Mouse (Mus musculus) fat pad, adult 2 months (tissue): Measurements from ENCODE around the gene Ccnd3.
A peak's percentile ranks its signal among the peaks of the same experiment; 100 is the strongest.

ENCODE experiments used
- DNase-seq: peaks from one replicate; pipeline ENCODE4 v3.0.0-alpha.2; 2011; ENCODE audit warnings: low read depth, low spot score; ENCODE audit errors: extremely low read depth

Gene Ccnd3

GRCm38 (mm10) chr17:47539128-47539527 lies 34.3 kb downstream of the Ccnd3 start:
- DNase-seq, result no peak

DNA sequence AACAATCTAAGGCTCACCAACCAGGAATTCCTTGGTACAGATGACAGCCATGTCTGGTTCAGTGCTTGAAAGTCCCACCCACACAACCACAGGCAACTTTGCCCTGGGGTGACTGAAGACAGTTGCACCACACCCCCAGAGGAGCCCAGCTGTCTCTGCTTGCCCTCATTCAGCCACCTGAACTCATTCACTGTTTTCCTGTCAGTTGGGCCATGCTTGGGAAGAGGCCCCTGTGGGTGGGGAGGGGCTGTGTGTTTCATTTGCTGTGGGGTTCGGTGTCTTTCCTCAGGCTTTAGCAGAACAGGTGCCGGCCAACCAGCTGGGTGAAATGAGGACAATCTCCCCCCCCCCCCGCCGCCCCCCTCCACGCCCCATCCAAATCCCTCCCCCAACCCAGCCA lies 37.2 kb downstream of the Ccnd3 start:
- peak; percentile 2 for DNase-seq

DNA sequence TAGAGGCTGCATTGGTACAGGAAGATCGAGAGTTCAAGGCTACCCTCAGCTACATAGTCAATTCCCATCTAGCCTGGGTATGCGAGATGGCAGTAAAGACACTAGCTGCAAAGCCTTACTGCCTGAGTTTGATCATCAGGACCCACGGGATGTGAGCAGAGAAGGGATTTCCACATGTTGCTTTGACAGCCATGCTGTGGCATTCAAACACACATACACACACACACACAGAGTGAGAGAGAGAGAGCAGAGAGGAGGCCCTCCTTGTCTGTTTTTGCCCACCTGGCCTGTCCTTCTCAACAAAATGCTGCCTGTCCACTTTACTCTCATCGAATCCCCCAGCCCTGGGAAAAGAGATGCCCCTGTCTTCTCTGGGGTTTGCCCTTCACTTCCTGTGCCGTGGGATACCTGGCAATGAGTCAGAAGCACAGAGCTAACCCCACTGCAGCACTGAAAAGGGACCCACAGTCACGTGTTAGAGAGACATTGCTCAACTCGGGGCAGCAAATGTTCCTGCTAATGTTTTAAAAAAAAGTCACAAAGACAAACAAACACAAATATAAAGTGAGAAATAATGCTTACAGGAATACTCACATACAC lies 38.3 kb downstream of the Ccnd3 start:
- no peak for DNase-seq

GRCm38 (mm10) chr17:47545154-47545553 lies 40.3 kb downstream of the Ccnd3 start:
- DNase-seq, result no peak

GRCm38 (mm10) chr17:47545861-47546331 lies 41.0 kb downstream of the Ccnd3 start:
- DNase-seq, result no peak

GRCm38 (mm10) chr17:47551049-47551448 lies 46.2 kb downstream of the Ccnd3 start:
- no peak for DNase-seq

DNA sequence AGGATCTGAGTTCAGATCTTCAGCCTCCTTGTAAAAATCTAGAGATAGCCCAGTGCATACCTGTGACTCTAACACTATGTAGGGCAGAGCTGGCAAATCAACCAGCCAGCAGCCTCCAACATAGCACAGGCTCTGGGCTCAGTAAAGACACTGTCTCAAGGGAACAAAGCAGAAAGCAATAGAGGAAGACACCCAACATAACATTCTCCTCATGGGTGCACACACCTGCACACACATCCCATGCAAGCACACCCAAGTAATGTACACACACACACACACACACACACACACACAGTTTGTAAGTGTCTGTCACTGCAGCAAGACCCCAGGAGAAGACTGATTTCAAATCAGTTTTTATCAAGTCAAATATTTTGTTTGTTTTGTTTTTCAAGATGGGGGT lies 48.1 kb downstream of the Ccnd3 start:
- no peak for DNase-seq

DNA sequence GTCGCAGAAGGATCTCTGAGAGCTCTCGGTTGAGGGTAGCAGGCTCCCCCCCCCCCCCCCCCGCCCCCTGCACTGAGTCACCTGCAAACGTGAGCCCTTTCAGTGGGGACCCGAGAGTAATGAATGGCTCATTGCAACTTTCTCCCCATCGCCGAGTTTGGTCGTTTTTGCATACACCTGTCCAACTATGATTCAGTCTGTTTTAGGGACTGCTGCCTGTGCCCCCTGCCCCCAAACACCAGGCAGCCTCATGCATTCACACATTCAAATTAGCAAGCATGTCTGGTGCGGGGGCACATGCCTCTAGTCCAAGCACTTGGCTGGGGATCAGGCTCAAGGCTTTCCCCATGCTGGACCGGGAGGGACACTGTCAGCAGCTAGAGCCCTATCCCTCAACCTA lies 49.8 kb downstream of the Ccnd3 start:
- DNase-seq, result no peak

GRCm38 (mm10) chr17:47557179-47557578 lies 52.3 kb downstream of the Ccnd3 start:
- no peak for DNase-seq

DNA sequence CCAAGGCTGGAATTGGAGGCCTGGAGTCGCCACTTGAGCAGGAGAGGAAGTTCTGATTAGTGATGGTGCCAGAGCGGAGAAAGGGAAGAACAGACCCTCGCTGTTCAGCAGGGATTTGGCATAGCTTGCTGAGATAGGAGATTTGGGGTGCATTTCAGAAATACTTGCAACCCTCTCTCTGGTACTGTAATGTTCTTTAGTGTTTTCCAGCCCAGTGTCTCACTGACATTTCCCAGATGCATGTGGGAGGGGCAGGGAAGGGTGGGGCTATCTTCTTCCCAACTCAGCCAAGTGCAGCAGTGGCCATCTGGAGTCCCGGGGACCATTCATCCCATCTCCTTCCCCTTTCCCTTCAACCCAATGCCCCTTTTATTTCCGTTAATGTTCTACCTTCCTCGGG lies 54.9 kb downstream of the Ccnd3 start:
- no peak for DNase-seq

GRCm38 (mm10) chr17:47562875-47563274 lies 58.0 kb downstream of the Ccnd3 start:
- DNase-seq, result no peak

DNA sequence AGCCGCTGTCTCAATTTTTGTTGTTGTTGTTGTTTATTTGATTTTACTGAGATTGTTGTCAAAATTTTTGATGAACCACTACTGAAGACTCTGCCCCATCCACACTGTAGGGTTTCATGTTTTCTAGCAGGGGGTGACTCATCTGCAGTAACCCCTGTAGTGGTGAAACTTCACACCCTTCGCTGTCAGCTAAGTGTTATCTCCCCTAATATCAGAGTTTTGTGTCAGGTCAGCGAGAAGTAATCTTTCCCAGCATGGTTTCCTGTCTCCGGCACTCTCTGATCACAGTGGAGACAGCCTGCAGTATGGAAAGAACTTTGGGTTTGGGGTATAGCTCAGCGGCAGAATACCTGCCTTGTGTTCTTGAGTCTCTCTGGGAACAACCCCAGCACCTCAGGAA lies 59.8 kb downstream of the Ccnd3 start:
- no peak for DNase-seq

GRCm38 (mm10) chr17:47566133-47566532 lies 61.3 kb downstream of the Ccnd3 start:
- DNase-seq, result no peak

GRCm38 (mm10) chr17:47567271-47567670 lies 62.4 kb downstream of the Ccnd3 start:
- no peak for DNase-seq

DNA sequence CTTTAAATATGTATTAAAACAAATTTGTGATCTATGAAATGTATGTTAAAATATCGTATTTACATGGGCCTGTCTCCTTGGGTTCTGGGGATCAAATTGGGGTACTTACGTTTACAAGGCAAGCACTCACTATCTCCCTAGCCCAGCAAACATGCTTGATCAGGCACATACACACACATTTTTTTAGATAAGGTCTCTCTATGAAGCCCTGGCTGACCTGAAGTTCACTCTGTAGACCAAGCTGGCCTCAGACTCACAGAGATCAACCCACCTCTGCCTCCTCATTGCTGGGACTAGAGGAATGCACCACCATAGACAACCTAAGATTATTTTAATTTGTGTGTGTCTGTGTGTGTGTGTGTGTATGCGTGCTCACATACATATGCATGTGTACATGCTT lies 63.5 kb downstream of the Ccnd3 start:
- no peak for DNase-seq

- DNase-seq, result no peak
Measured at GRCm38 (mm10) chr17:47568951-47569527, 64.2 kb downstream of the Ccnd3 start.

GRCm38 (mm10) chr17:47571621-47572020 lies 66.8 kb downstream of the Ccnd3 start:
- no peak for DNase-seq

- DNase-seq, result no peak
Measured at GRCm38 (mm10) chr17:47572436-47572835, 67.6 kb downstream of the Ccnd3 start.

DNA sequence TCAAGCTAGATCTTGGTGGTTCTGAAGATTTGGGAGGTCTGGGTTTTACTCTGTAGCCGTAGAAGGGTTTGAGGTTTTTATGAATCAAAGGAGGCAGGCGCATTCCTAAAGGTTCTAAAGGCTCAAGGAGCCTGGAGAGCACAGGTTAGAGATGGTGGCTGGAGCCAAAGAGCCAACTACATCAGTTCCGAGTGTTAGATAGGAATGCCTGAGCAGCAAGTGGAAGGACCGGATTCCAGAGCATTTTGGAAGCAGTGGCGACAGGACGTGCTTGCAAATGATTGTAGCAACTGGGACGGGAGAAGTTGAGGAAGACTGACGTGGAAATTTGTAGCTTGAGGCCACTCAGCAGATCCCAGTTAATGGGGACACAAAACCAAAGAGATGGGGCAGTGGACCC lies 69.2 kb downstream of the Ccnd3 start:
- no peak for DNase-seq

GRCm38 (mm10) chr17:47574830-47575229 lies 70.0 kb downstream of the Ccnd3 start:
- no peak for DNase-seq

GRCm38 (mm10) chr17:47578655-47579054 lies 73.8 kb downstream of the Ccnd3 start:
- DNase-seq, result no peak

DNA sequence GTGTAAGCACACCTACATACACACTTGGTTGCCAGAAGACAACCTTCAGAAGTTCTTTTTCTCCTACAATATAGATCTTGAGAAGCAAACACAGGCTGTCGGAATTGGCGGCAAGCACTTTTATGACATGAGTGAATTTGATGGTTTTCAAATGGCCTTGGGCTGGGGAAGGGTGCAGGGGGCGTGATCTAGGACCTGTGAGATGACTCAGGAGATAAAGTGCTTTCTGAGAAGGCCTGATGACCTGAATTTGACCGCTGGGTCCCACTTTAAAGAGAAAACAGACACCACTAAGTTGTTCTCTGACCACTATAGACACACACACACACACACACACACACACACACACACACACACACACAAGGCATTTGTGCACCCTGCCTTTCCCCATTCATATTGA lies 76.1 kb downstream of the Ccnd3 start:
- DNase-seq, result no peak

DNA sequence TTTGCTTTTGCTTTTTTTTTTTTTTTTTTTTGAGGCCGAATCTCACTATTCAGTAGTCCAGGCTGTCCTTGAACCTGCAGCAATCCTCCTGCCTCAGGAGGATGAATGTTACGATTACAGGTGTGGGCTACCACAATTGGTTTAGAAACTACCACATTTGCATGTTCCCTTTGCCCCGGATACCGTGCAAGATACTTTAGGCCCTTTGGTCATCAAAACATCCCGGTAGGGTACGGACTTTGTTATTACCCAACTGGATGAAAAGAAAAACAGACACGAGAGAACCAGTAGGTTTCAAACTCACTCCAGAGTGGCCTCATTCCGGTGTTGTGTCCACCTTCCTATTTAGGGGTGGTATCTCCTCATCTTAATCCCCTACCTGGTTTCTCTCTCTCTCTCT lies 83.7 kb downstream of the Ccnd3 start:
- DNase-seq, result no peak
